Mouse (Mus musculus) olfactory bulb, adult 2 months (tissue): ENCODE measurements around the gene Orc4.

Experiments used
- CTCF ChIP-seq: fragments of 200-500 bp; IDR thresholded peaks from 2 replicates; pipeline ENCODE4 v1.5.1; 2012; ENCODE audit warnings: low read depth, mild to moderate bottlenecking, low read length, moderate library complexity; ENCODE audit not compliant: insufficient read depth
- POLR2A ChIP-seq: fragments of 200-500 bp; IDR thresholded peaks from 2 replicates; pipeline ENCODE4 v1.6.1; 2012; ENCODE audit warnings: mild to moderate bottlenecking, low read depth, low read length, moderate library complexity; ENCODE audit not compliant: insufficient read depth

- TF ChIP-seq POLR2A (no peak), CTCF (no peak)
These were observed 41.2 kb downstream of the Orc4 start for GRCm38 (mm10) chr2:48908866-48909265.
